Mouse (Mus musculus): ENCODE data around the gene E2f1. TPM values are rescaled to one million over a fixed set of nuclear protein-coding genes. Genes with fewer than 3 reads are reported as not detected.

E2f1 gene
- polyA plus RNA-seq, 1 experiment from 2014 or later = 23.1 TPM

- Histone ChIP-seq H3K27me3 (no peaks in the 10 kb centered on the region), H3K36me3 (peaks cover 61% of the 10 kb centered on the region), H3K27ac (no peak overlapping the region), H3K9me3 (no peaks in the 10 kb centered on the region), H3K4me2 (no peak overlapping the region), H3K9ac (no peak overlapping the region), H3K4me1 (no peaks in the 10 kb centered on the region), H3K4me3 (no peak overlapping the region)
- ATAC-seq (ENCODE audit: insufficient number of reproducible peaks, low FRiP score, low TSS enrichment, low read depth) = no peak
Observed at GRCm38 (mm10) chr2:154521449-154521848, 48.2 kb downstream of the E2f1 start.

GRCm38 (mm10) chr2:154517424-154517823 lies 52.3 kb downstream of the E2f1 start:
- H3K36me3 ChIP-seq = peaks cover 48% of the 10 kb centered on the region
- no peak for ATAC-seq (ENCODE audit: insufficient number of reproducible peaks, low FRiP score, low TSS enrichment, low read depth)

GRCm38 (mm10) chr2:154516944-154517343 lies 52.7 kb downstream of the E2f1 start:
- no peak for ATAC-seq (ENCODE audit: insufficient number of reproducible peaks, low FRiP score, low TSS enrichment, low read depth)
- Histone ChIP-seq H3K4me2 (no peak overlapping the region), H3K27ac (no peak overlapping the region), H3K9me3 (no peaks in the 10 kb centered on the region), H3K4me3 (no peak overlapping the region), H3K27me3 (no peaks in the 10 kb centered on the region), H3K9ac (no peak overlapping the region), H3K4me1 (no peaks in the 10 kb centered on the region), H3K36me3 (peaks cover 47% of the 10 kb centered on the region)
- 86% methylated on average over 3 of the region's 3 CpGs for WGBS

More at GRCm38 (mm10) chr2:154517424-154517823, 52.3 kb downstream of the E2f1 start:
- 91% methylated on average over 5 of the region's 5 CpGs for WGBS
- Histone ChIP-seq H3K9me3 (no peaks in the 10 kb centered on the region), H3K27ac (no peak overlapping the region), H3K27me3 (no peaks in the 10 kb centered on the region), H3K4me3 (no peak overlapping the region), H3K9ac (no peak overlapping the region), H3K4me1 (no peaks in the 10 kb centered on the region), H3K4me2 (no peak overlapping the region)

GRCm38 (mm10) chr2:154510141-154510540 lies 59.6 kb downstream of the E2f1 start:
- Histone ChIP-seq H3K4me3 (no peak overlapping the region), H3K27ac (no peak overlapping the region), H3K4me1 (no peaks in the 10 kb centered on the region), H3K9me3 (no peaks in the 10 kb centered on the region), H3K4me2 (no peak overlapping the region), H3K36me3 (peaks cover 34% of the 10 kb centered on the region), H3K9ac (no peak overlapping the region), H3K27me3 (no peaks in the 10 kb centered on the region)
- WGBS = 90% methylated on average over 3 of the region's 3 CpGs
- no peak for ATAC-seq (ENCODE audit: insufficient number of reproducible peaks, low FRiP score, low TSS enrichment, low read depth)

Other genes starting within 250 kb of the E2f1 start
- 15.9 and 18.1 TPM in 2 replicates for gene Cdk5rap1, start 196.9 kb downstream of the E2f1 start, polyA plus RNA-seq (2015; fragmentation: Nextera tagmentation; extraction: Ambion mirVana)
- gene Snta1, start 161.8 kb downstream of the E2f1 start, polyA plus RNA-seq (2015; fragmentation: Nextera tagmentation; extraction: Ambion mirVana) = 10.2 and 14.5 TPM in 2 replicates
- 37.7 and 41.3 TPM in 2 replicates for gene Cbfa2t2, start 133.4 kb downstream of the E2f1 start, polyA plus RNA-seq (2015; fragmentation: Nextera tagmentation; extraction: Ambion mirVana)
- gene 1700003F12Rik, start 22.8 kb downstream of the E2f1 start, polyA plus RNA-seq (2015; fragmentation: Nextera tagmentation; extraction: Ambion mirVana) = 0.67 and 0.71 TPM in 2 replicates
- 0.19 and 0.37 TPM in 2 replicates for gene Actl10, start 18.1 kb downstream of the E2f1 start, polyA plus RNA-seq (2015; fragmentation: Nextera tagmentation; extraction: Ambion mirVana)
- 3.7 and 4.0 TPM in 2 replicates for gene Necab3, start 11.0 kb downstream of the E2f1 start, polyA plus RNA-seq (2015; fragmentation: Nextera tagmentation; extraction: Ambion mirVana)
- 30.8 and 32.3 TPM in 2 replicates for gene Pxmp4, start 33.8 kb upstream of the E2f1 start, polyA plus RNA-seq (2015; fragmentation: Nextera tagmentation; extraction: Ambion mirVana)
- 1.2 and 1.5 TPM in 2 replicates for gene Zfp341, start 43.4 kb upstream of the E2f1 start, polyA plus RNA-seq (2015; fragmentation: Nextera tagmentation; extraction: Ambion mirVana)
- gene 4930519P11Rik, start 43.5 kb upstream of the E2f1 start, polyA plus RNA-seq (2015; fragmentation: Nextera tagmentation; extraction: Ambion mirVana) = 0.67 TPM in 1 of 2 replicates, not detected in the other
- 31.6 and 36.9 TPM in 2 replicates for gene Chmp4b, start 81.8 kb upstream of the E2f1 start, polyA plus RNA-seq (2015; fragmentation: Nextera tagmentation; extraction: Ambion mirVana)
- not detected in 2 replicates for gene Gm14214, start 200.1 kb upstream of the E2f1 start, polyA plus RNA-seq (2015; fragmentation: Nextera tagmentation; extraction: Ambion mirVana)
- gene Raly, start 221.2 kb upstream of the E2f1 start, polyA plus RNA-seq (2015; fragmentation: Nextera tagmentation; extraction: Ambion mirVana) = 40.2 and 53.6 TPM in 2 replicates
- 16.4 and 21.4 TPM in 2 replicates for gene a, start 221.5 kb upstream of the E2f1 start, polyA plus RNA-seq (2015; fragmentation: Nextera tagmentation; extraction: Ambion mirVana)

Measured in limb, embryonic 15.5 days (tissue).